Mouse (Mus musculus) gastrocnemius, postnatal 25 days (tissue): ENCODE results near the gene Pex6. TPM values are rescaled to one million over a fixed set of nuclear protein-coding genes. Genes with fewer than 3 reads are reported as not detected.

Experiments
- DNase-seq: peaks from one replicate; pipeline ENCODE4 v3.0.0; 2022
- total RNA-seq, 2 experiments: library from RNA; stranded (reverse); gene quantifications; 1 replicate in 1 of 2; 2 replicates in 1 of 2; pipeline ENCODE4 v1.2.3; 2021

Pex6 gene
- total RNA-seq, 2 experiments from 2014 or later: 12.5 to 14.0 TPM

GRCm38 (mm10) chr17:46774131-46774472 lies 62.8 kb downstream of the Pex6 start:
- no peak for DNase-seq

GRCm38 (mm10) chr17:46775070-46775469 lies 63.8 kb downstream of the Pex6 start:
- DNase-seq: no peak

Other genes starting within 250 kb of the Pex6 start
- 1 to 10 TPM in 1 of 2 experiments, under 1 TPM in 1; 0.77 to 1.4 TPM for gene Ttbk1, start 223.8 kb upstream of the Pex6 start, total RNA-seq
- gene Dnph1, start 214.8 kb upstream of the Pex6 start, total RNA-seq: 1 to 10 TPM; 4.5 to 5.4 TPM
- 10 to 100 TPM; 11.7 to 12.1 TPM for gene Cul9, start 165.1 kb upstream of the Pex6 start, total RNA-seq
- 10 to 100 TPM; 64.6 to 85.8 TPM for gene Srf, start 155.3 kb upstream of the Pex6 start, total RNA-seq
- 1 to 10 TPM; 1.1 to 1.3 TPM for gene Ptk7, start 82.0 kb upstream of the Pex6 start, total RNA-seq
- 10 to 100 TPM; 12.7 to 15.0 TPM for gene Klc4, start 65.4 kb upstream of the Pex6 start, total RNA-seq
- 100 to 1,000 TPM in 1 of 2 experiments, 10 to 100 TPM in 1; 99.2 to 110 TPM for gene Mrpl2, start 65.2 kb upstream of the Pex6 start, total RNA-seq
- gene Cul7, start 61.1 kb upstream of the Pex6 start, total RNA-seq: 10 to 100 TPM in 1 of 2 experiments, 1 to 10 TPM in 1; 8.8 to 14.4 TPM
- gene Rrp36, start 37.1 kb upstream of the Pex6 start, total RNA-seq: 10 to 100 TPM in 1 of 2 experiments, 1 to 10 TPM in 1; 7.5 to 12.1 TPM
- 10 to 100 TPM; 45.3 to 54.7 TPM for gene Mea1, start 32.7 kb upstream of the Pex6 start, total RNA-seq
- gene Klhdc3, start 30.5 kb upstream of the Pex6 start, total RNA-seq: 100 to 1,000 TPM; 135 to 168 TPM
- 10 to 100 TPM; 24.0 to 28.3 TPM for gene Ppp2r5d, start 6.4 kb upstream of the Pex6 start, total RNA-seq
- 1 to 10 TPM; 1.1 to 1.2 TPM for gene Gnmt, start 17.7 kb downstream of the Pex6 start, total RNA-seq
- gene Cnpy3, start 40.8 kb downstream of the Pex6 start, total RNA-seq: 10 to 100 TPM in 1 of 2 experiments, 1 to 10 TPM in 1; 8.3 to 11.8 TPM
- not detected for gene Ptcra, start 52.2 kb downstream of the Pex6 start, total RNA-seq
- 10 to 100 TPM; 34.9 to 35.0 TPM for gene 2310039H08Rik, start 61.2 kb downstream of the Pex6 start, total RNA-seq
- 10 to 100 TPM; 42.6 to 50.4 TPM for gene Rpl7l1, start 71.2 kb downstream of the Pex6 start, total RNA-seq
- gene Bicral, start 147.0 kb downstream of the Pex6 start, total RNA-seq: 1 to 10 TPM; 7.5 to 9.2 TPM
- gene Tbcc, start 179.2 kb downstream of the Pex6 start, total RNA-seq: 1 to 10 TPM; 7.1 to 8.5 TPM
- not detected for gene Prph2, start 199.0 kb downstream of the Pex6 start, total RNA-seq